Mouse (Mus musculus) gastrocnemius, postnatal 14 days (tissue): ENCODE measurements around the gene Gm8005. TPM values are rescaled to one million over a fixed set of nuclear protein-coding genes. Genes with fewer than 3 reads are reported as not detected.
"Not testable (repeated sequence)": the region's sequence is repeated elsewhere in the genome, so short reads cannot be mapped to it uniquely, and the experiment has no call there.

Experiments
- DNase-seq: peaks from one replicate; pipeline ENCODE4 v3.0.0; 2021; ENCODE audit warnings: mixed read lengths
- intact Hi-C: fragments of 180-260 bp; cut with DNase I; formaldehyde crosslinking; loops from one replicate; pipeline ENCODE4 v1.15.1; 2025; ENCODE audit warnings: low total_unique reads
- long read RNA-seq, 2 experiments: library from polyadenylated mRNA; stranded (forward); transcript quantifications; one replicate each; pipeline ENCODE4 v2.0.0; 2021
- total RNA-seq, 2 experiments: library from RNA; stranded (reverse); gene quantifications; 2 replicates each; pipeline ENCODE4 v1.2.3; 2021

Gene Gm8005
- not detected for total RNA-seq
- long read RNA-seq, experiment 1, result 0 reads
- long read RNA-seq, experiment 2, result 0 reads

GRCm38 (mm10) chr14:42439573-42439972 is at the start of gene Gm8005:
Gm8005 (minus strand) TSS chr14:42439673.
- intact Hi-C loops, result not testable (repeated sequence)

DNA sequence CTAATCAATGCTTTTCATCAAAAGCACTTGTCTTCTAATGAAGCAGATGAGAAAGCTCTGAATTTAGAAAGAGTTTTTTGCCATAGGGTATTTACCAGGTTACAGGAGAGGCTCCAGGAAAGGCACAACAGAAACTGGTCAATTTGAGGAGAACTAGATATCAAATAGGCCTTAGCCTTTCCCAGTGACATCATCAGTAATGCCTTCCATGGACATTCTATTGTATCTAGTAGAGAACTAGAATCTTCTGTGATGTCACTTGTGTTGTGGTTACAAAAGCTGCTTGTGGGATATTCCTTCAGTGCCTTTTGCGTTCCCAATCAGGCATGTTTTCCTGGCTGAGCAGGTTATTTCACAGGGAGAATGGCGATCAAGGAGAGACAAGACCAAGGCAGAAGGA is 24.1 kb upstream of the Gm8005 start, which contains the start of gene Gm8011:
Gene Gm8011, plus strand, starts transcription at position 301 of the 400 bp plus-strand sequence.
- DNase-seq, intact Hi-C loops: not testable (repeated sequence)

More at GRCm38 (mm10) chr14:42439573-42439972, at the start of gene Gm8005:
- DNase-seq, result not testable (repeated sequence)

Other genes starting within 250 kb of the Gm8005 start
- not detected for gene Gm3573, start 248.9 kb downstream of the Gm8005 start, total RNA-seq
- gene Gm17026, start 179.6 kb downstream of the Gm8005 start, total RNA-seq, result not detected
- gene Gm9611, start 142.3 kb downstream of the Gm8005 start, total RNA-seq, result not detected
- not detected for gene Gm7995, start 129.5 kb downstream of the Gm8005 start, total RNA-seq
- not detected for gene Gm8011, start 24.2 kb upstream of the Gm8005 start, total RNA-seq
- gene Gm8020, start 62.7 kb upstream of the Gm8005 start, total RNA-seq, result not detected
- gene Gm8024, start 84.6 kb upstream of the Gm8005 start, total RNA-seq, result not detected
- not detected for gene Gm17124, start 160.2 kb upstream of the Gm8005 start, total RNA-seq
- not detected for gene Gm3633, start 202.2 kb upstream of the Gm8005 start, total RNA-seq
- not detected for gene Gm10378, start 216.3 kb upstream of the Gm8005 start, total RNA-seq